Mouse (Mus musculus) lung, postnatal 25 days (tissue): ENCODE measurements around the gene Spaca9.

Experiments
- DNase-seq: peaks from one replicate; pipeline ENCODE4 v3.0.0; 2022; ENCODE audit warnings: low spot score

Spaca9 gene

GRCm38 (mm10) chr2:28665818-28666217 lies 33.7 kb downstream of the Spaca9 start:
- DNase-seq, result no peak

- DNase-seq, result no peak
Observed at GRCm38 (mm10) chr2:28662891-28663290, 36.6 kb downstream of the Spaca9 start.

- peak; percentile 26 for DNase-seq
Observed at GRCm38 (mm10) chr2:28656216-28656615, 43.3 kb downstream of the Spaca9 start.

GRCm38 (mm10) chr2:28654295-28654694 lies 45.2 kb downstream of the Spaca9 start:
- DNase-seq, result peak; percentile 23

GRCm38 (mm10) chr2:28653351-28653750 lies 46.2 kb downstream of the Spaca9 start:
- DNase-seq, result no peak

- DNase-seq, result no peak
Observed at GRCm38 (mm10) chr2:28650526-28650925, 49.0 kb downstream of the Spaca9 start.

GRCm38 (mm10) chr2:28643081-28643480 lies 56.4 kb downstream of the Spaca9 start:
- no peak for DNase-seq
